Mouse (Mus musculus) spleen, adult 2 months (tissue): ENCODE results near the gene Rcc2.

ENCODE experiments used
- CTCF ChIP-seq: fragments of 200-500 bp; IDR thresholded peaks from 2 replicates; pipeline ENCODE4 v1.5.1; 2011; ENCODE audit warnings: mild to moderate bottlenecking, inconsistent platforms; ENCODE audit not compliant: insufficient read depth, insufficient read length, insufficient replicate concordance; ENCODE audit errors: extremely low read depth
- POLR2A ChIP-seq: fragments of 200-500 bp; IDR thresholded peaks from 2 replicates; pipeline ENCODE4 v1.6.1; 2011; ENCODE audit warnings: low read depth, low read length, inconsistent platforms

GRCm38 (mm10) chr4:140699441-140700127 lies 757 bp upstream of the Rcc2 start:
- TF ChIP-seq CTCF: no peak
- TF ChIP-seq POLR2A: no peak; the same call in 1 of the 2 replicates
